Mouse (Mus musculus) cortical plate, adult 2 months (tissue): ENCODE results near the gene Zfp771.

Source experiments
- CTCF ChIP-seq: fragments of 200-500 bp; IDR thresholded peaks from 2 replicates; pipeline ENCODE4 v1.5.1; 2011; ENCODE audit warnings: mild to moderate bottlenecking, control low read depth, low read length; ENCODE audit not compliant: insufficient read depth; ENCODE audit errors: extremely low read depth
- POLR2A ChIP-seq: fragments of 200-500 bp; IDR thresholded peaks from 2 replicates; pipeline ENCODE4 v1.6.1; 2011; ENCODE audit warnings: mild to moderate bottlenecking, low read length, control low read depth; ENCODE audit not compliant: insufficient read depth; ENCODE audit errors: extremely low read depth

GRCm38 (mm10) chr7:127212432-127213250 is 31.4 kb upstream of the Zfp771 start:
- TF ChIP-seq CTCF (no peak), POLR2A (no peak)
